8 mouse cellular contexts compared by ENCODE assay signal in the genomic region with DNA sequence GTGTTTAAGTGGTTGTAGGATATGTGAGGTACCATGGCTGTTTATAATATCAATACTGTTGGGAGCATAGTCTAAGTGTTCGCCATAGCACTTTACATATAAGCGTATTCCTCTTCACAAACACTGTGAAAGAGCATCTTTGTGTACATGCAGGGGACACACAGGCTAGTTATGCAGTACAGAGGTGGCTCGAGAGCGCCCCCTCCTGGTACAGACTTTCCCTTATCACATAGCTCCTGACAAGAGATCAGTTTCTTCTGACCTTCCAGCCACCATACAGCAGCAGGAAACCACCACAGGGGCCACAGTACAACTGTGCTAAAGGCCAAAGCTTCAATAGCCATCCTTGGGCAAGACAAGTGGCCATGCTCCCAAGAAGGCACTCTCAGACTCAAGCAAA. TPM values are rescaled to one million over a fixed set of nuclear protein-coding genes. Genes with fewer than 3 reads are reported as not detected.
DNase-seq lines count a peak whose midpoint lies in the region; ATAC-seq and TF ChIP-seq lines count a peak whose summit lies in the region.

No protein-coding gene starts in this region.

- DNase-seq in heart, embryonic 10.5 days (ENCODE audit: low spot score), result peak; percentile 89
- DNase-seq in heart, adult 11 months, result no peak
- DNase-seq in CD8-positive naive resting alpha-beta T cell, adult 2 months (ENCODE audit: low read depth in 2 of 2, low spot score in 2 of 2), result peak; percentile 71 to 77
- peak; percentile 71 for DNase-seq in c-Kit-negative CD71-positive TER-119-positive erythroid progenitor cells, embryonic 14.5 days (ENCODE audit: low read depth, low spot score)
- DNase-seq in layer of hippocampus, adult 9-10 months (ENCODE audit: low spot score), result peak; percentile 56
- DNase-seq in lung, postnatal 36 days, result peak; percentile 86
- DNase-seq in stomach, postnatal 0 days (ENCODE audit: low spot score), result peak; percentile 69

- TF ChIP-seq CTCF in stomach, postnatal 0 days (IDR thresholded peaks at IDR 0.05; ENCODE audit: low read depth), result peak; percentile 82

- 51% methylated on average over 4 of the region's 4 CpGs for WGBS in heart, embryonic 10.5 days
- WGBS in stomach, postnatal 0 days, result 41% methylated on average over 4 of the region's 4 CpGs

- H3K27me3 ChIP-seq in heart, embryonic 10.5 days (ENCODE audit: insufficient read depth, poor library complexity, severe bottlenecking), result no peaks in the 10 kb centered on the region
- H3K27me3 ChIP-seq in stomach, postnatal 0 days (ENCODE audit: control insufficient read depth, insufficient read depth, low read length), result no peaks in the 10 kb centered on the region

- no peak overlapping the region for H3K4me2 ChIP-seq in stomach, postnatal 0 days (replicated peaks; ENCODE audit: low read depth)

- H3K27ac ChIP-seq in heart, embryonic 10.5 days, result no peak overlapping the region
- H3K27ac ChIP-seq in stomach, postnatal 0 days (replicated peaks), result no peak overlapping the region

- ATAC-seq in frontal cortex, adult (ENCODE audit: low TSS enrichment), result peak; percentile 45
- peak; percentile 43; the same call in 1 of the 2 replicates for ATAC-seq in stomach, postnatal 0 days (ENCODE audit: low FRiP score, low TSS enrichment)

- no peak overlapping the region for H3K4me3 ChIP-seq in heart, embryonic 10.5 days
- no peak overlapping the region for H3K4me3 ChIP-seq in stomach, postnatal 0 days (ENCODE audit: low read depth, low read length)

- H3K4me1 ChIP-seq in heart, embryonic 10.5 days, result no peaks in the 10 kb centered on the region
- H3K4me1 ChIP-seq in stomach, postnatal 0 days (replicated peaks; ENCODE audit: control insufficient read depth, insufficient read depth), result no peaks in the 10 kb centered on the region

- no peaks in the 10 kb centered on the region for H3K9me3 ChIP-seq in heart, embryonic 10.5 days
- no peaks in the 10 kb centered on the region for H3K9me3 ChIP-seq in stomach, postnatal 0 days (ENCODE audit: control insufficient read depth, low read length)

- no peak overlapping the region for H3K9ac ChIP-seq in stomach, postnatal 0 days (ENCODE audit: low read length)

- TF ChIP-seq EP300 in stomach, postnatal 0 days (optimal IDR thresholded peaks at IDR 0.05), result no peak

- H3K36me3 ChIP-seq in heart, embryonic 10.5 days, result peaks cover 99% of the 10 kb centered on the region
- peaks cover 49% of the 10 kb centered on the region for H3K36me3 ChIP-seq in stomach, postnatal 0 days (ENCODE audit: control insufficient read depth, insufficient read depth, low read length)

RNA-seq across cellular contexts. Expression of a gene that starts 10.6 kb away (rescaled TPM):
- polyA plus RNA-seq in heart, embryonic 10.5 days (2016; fragmentation: Nextera tagmentation; extraction: Ambion mirVana), result 84.7 and 105 TPM in 2 replicates
- 57.4 and 62.0 TPM in 2 replicates for polyA plus RNA-seq in stomach, postnatal 0 days (2015; fragmentation: Nextera tagmentation; extraction: Ambion mirVana)

RNA-seq across cellular contexts. Expression of a gene that starts 12.4 kb away (rescaled TPM):
- 21.0 and 30.8 TPM in 2 replicates for polyA plus RNA-seq in heart, embryonic 10.5 days (2016; fragmentation: Nextera tagmentation; extraction: Ambion mirVana)
- 13.1 and 14.2 TPM in 2 replicates for polyA plus RNA-seq in stomach, postnatal 0 days (2015; fragmentation: Nextera tagmentation; extraction: Ambion mirVana)

RNA-seq across cellular contexts. Expression of a gene that starts 12.6 kb away (rescaled TPM):
- 0.92 and 2.0 TPM in 2 replicates for polyA plus RNA-seq in heart, embryonic 10.5 days (2016; fragmentation: Nextera tagmentation; extraction: Ambion mirVana)
- polyA plus RNA-seq in stomach, postnatal 0 days (2015; fragmentation: Nextera tagmentation; extraction: Ambion mirVana), result 1.2 and 2.0 TPM in 2 replicates
